Mouse (Mus musculus): ENCODE data around the gene Pecr.
A peak's percentile ranks its signal among the peaks of the same experiment; 100 is the strongest.

Pecr gene

DNA sequence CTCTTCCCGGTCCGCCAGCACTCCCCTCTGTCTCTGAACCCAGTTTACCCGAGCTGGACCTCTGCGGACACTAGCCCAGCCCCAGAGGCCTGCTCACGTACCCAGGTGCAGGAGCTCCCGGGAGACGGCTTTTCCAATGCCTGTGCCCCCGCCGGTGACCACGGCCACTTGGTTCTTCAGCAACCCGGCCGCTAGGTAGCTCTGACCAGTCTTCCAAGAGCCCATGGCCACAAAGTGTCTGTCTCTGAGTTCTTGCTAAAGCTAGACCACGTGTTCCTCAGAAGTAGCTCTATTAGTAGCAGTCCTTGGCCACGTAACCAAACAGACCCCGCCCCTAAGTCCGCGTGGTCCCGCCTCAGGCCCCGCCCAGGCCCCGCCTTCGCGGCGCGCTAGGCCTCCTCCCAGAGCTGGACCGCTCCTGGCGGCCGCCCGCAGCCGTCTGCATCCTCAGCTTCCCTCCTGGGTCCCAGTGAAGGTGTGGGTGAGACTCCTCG, at the start of gene Pecr, which contains the start of gene Tmem169:
Gene Pecr, minus strand, starts transcription at position 323 of the 494 bp plus-strand sequence.
Gene Tmem169, plus strand, starts transcription at position 378 of the 494 bp plus-strand sequence.
- DNase-seq (ENCODE audit: extremely low spot score), result peak; percentile 97

DNA sequence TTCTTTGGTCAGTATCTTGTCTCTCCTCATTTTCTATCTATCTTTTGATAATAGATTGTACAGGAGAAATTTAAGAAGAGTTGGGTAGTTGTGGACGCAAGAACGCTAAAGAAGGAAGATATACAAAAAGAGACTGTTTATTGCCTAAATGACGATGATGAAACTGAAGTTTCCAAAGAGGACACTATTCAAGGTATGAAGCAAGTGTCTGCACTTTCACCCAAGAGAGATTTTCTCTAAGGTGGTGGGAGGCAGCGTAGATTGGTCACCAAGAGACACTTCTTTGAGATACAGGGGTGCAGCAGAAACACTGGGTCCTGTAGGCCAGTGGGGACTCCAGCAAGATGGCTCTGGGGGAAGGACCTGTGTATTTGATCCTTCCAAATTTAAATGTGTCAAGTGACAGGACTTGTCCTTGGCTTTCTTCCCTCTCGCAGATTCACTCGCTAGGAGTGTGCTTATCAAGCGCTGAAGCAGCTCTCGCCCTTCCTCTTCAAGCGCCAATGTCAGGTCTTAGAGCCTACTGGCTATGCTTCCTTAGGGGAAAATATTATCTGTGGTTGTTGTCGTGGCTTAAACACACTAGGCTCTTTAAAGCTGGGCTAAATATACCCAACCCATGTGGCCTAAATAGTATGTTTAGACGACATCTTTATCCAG, 42.2 kb upstream of the Pecr start:
- DNase-seq (ENCODE audit: extremely low spot score), result no peak

DNA sequence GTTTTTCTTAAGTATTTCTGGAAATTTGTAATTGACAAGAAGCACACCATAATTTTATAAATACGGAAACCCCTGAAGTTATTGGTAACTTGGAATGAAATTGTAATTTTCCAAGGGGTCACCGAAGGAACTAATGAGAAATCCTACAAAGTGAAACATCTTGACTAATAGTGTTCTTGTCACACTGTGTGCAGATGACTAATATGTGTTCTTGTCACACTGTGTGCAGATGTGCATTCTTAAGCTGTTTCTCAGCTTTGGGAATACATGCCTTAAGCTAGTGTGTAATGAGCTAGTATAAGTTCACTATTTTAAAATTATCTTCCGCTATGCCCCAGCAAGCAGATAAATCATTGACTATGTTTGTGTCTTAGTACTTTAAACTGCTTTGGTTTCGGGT, 39.1 kb upstream of the Pecr start:
- no peak for DNase-seq (ENCODE audit: extremely low spot score)

GRCm38 (mm10) chr1:72320759-72321158, 36.6 kb upstream of the Pecr start:
- DNase-seq (ENCODE audit: extremely low spot score), result no peak

GRCm38 (mm10) chr1:72316901-72317300, 32.8 kb upstream of the Pecr start:
- no peak for DNase-seq (ENCODE audit: extremely low spot score)

DNA sequence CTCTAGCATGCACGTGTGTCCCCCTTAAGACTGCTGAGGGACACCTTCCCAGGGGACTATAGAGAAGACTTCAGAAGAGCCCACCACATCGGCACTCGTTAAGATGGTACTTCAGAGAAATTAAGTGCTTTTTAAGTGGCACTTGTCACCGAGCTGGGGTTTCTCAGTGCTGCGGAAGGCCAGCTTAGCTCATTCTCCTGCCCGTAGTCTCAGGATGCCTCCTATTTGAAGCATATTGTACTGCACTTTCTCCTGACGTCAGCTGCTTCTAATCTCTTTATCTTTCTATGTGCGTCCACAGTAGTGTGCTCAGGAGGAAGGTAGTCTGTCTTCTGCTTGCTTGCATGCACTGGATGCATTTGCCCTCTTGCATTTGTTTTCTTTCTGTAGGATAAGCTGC, 32.3 kb upstream of the Pecr start:
- DNase-seq (ENCODE audit: extremely low spot score), result no peak

- DNase-seq (ENCODE audit: extremely low spot score), result no peak
Observed at GRCm38 (mm10) chr1:72315447-72315846, 31.3 kb upstream of the Pecr start.

DNA sequence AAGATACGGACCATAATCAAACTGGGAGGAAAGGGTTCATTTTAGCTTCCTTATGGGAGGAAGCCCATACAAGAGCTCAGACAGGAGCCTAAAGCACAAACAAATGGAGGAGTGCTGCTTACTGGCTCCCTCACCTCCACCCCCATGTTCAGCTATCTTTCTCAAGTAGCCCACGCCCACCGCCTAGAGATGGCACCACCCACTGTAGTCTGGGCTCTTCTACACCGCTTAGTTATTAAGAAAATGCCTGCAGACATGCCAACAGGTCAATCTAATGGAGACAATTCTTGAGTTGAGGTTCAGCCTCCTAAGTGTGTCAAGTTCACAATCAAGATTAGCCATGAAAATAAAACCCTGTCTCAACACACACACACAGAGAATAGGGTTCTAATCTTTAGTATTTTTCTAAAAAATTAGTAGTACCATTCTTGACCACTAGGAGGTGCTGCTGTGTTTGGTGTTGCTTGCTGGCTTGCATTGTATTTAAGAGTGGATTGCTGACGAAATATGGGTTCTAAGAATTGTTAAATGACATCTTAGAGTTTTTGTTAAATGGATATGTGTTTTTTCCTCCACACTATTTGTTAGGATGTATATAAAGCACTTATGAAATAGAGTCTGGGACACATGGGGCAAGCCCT, 29.4 kb upstream of the Pecr start:
- DNase-seq (ENCODE audit: extremely low spot score), result peak; percentile 49

DNA sequence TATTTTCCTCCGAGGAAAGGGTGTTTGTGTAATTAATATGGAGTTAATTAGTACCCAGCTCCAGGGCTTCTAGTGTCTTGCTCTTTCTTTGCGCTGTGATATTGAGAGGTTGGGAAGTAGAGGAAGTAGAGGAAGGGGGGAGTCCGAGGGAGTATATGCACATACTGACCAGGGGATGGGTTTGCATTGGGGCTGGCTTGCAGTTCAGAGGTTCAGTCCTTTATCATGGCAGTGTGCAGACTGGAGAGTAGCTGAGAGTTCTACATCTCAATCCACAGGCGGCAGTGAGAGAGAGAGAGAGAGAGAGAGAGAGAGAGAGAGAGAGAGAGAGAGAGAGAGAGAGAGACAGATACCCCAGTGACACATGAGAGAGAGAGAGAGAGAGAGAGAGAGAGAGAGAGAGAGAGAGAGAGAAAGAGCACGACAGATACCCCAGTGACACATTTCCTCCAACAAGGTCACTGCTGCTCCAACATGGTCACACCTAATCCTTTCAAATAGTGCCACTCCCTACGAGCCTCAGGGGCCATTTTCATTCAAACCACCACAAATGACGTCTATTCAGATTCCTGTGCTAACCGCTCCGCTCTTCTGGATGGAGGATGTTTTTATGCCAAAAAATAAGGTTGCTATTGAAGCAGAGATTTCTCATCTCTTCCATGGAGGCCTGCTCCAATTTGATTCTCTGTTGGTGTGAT, 28.7 kb upstream of the Pecr start:
- DNase-seq (ENCODE audit: extremely low spot score), result no peak

GRCm38 (mm10) chr1:72309744-72310424, 25.8 kb upstream of the Pecr start:
- DNase-seq (ENCODE audit: extremely low spot score), result no peak

DNA sequence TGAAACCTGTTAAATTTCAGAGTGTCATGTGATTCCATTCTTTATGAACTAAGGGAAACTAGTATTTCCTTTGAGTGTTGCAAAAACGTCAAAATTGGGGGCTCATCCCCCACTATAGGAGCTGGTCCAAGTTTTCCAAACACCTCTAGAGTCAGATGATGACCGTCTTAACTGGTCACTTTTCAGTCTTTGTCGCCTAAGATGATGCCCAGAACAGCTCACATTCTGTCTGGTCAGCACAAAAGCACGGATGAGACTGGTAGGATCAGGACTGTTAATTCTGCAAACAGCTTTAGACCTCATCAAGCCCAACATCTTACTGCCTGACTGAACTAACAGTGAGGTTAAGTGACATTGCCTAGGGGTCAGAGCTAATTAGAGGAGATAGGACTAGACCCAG, 24.8 kb upstream of the Pecr start:
- DNase-seq (ENCODE audit: extremely low spot score), result no peak

- DNase-seq (ENCODE audit: extremely low spot score), result peak; percentile 93
Observed at GRCm38 (mm10) chr1:72307317-72307798, 23.2 kb upstream of the Pecr start, which contains the start of gene Xrcc5. Gene Xrcc5, plus strand, starts transcription at chr1:72307421.

DNA sequence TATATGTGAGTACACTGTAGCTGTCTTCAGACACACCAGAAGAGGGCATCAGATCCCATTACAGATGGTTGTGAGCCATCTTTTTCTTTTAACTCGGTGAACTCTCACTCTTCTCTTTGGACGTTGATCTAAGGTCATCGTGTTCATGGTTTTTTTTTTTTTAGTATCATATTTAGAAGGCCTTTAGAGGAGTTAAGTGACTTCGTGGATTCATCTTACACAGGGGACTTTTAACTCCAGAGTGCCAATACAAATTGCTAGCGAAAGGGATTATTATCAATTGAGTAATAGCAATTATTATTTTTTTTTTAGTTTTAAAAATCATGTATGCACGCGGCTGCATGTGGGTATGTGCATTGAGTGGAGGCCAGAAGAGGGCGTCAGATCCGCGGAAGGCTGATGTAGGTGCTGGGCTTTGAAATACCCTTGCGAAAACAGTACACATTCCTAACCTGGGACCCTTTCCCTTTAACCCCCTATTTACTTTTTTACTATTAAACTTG, 22.6 kb upstream of the Pecr start:
- peak; percentile 41 for DNase-seq (ENCODE audit: extremely low spot score)

DNA sequence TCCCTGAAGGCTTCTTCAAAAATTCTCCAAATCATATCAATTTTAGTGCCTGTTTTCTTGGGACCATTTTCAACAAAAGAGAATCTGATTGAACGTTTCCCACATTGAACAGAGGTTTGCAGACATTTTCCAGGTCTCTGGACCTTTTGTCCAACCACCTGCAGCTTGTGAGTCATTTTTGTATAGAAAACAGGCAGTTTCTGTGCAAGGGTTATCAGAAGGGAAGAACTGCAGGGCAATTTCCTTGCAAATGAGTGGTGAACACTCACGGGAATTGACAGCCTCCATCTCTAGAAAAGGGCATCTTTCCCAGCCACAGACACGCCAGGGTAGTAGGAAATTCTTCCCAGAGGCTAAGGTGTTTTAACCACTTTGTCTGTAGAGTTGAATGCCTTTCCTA, 22.1 kb upstream of the Pecr start:
- DNase-seq (ENCODE audit: extremely low spot score), result no peak

GRCm38 (mm10) chr1:72301845-72302244, 17.7 kb upstream of the Pecr start:
- no peak for DNase-seq (ENCODE audit: extremely low spot score)

- no peak for DNase-seq (ENCODE audit: extremely low spot score)
Observed at GRCm38 (mm10) chr1:72295746-72296145, 11.6 kb upstream of the Pecr start.

DNA sequence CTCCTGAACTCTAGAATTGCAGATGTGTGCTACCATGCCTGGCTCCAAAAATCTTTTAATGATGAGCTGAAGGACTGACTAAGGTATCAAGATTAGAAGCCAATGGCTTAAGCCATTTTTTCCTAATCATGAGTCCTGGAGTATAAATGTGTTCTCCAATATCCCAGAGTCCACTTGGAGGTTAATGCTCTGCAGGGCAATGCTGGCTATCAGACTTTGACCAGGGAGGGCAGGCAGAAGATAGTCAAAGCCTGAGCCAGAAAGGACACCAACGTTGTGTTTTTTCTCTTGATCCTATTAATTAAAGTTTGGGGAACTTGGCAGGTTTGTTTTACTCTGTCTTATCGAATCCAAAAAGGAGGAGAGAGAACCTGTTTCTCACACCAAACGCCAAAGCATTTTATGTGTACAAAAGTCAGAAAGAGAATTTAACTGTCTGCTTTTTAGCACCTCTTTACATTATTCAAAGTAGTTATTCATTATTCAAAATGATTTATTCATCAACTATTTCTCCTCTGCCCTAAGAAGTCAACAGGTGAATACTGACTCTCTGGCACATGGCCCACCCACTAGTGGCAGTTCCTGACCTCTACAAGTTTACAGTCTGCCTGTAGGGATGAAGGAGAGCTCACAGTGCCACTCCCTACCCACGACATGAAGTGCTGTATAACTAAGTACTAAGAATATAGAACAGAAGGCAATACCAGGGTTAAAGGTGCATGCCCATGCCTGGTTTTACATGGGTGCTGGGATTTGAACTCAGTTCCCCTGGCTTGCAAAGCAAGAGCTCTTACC, 10.0 kb upstream of the Pecr start:
- no peak for DNase-seq (ENCODE audit: extremely low spot score)

DNA sequence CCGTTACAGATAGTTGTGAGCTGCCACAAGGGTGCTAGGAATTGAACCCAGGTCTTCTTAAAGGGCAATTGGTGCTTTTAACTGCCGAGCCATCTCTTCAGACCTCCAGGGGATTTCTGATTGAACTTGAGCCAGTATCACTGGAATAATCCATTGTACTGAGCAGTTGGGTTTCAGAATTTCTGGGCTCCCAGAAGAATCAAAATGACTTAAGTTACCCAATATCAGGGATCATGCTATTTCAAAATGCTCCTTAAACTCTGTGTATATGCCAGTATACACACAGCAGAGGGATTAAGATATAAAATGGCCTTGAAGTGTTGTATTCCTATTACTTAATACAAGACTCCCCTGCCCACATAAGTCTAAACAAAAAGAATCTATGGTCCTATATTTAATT, 7.8 kb upstream of the Pecr start:
- DNase-seq (ENCODE audit: extremely low spot score), result no peak

DNA sequence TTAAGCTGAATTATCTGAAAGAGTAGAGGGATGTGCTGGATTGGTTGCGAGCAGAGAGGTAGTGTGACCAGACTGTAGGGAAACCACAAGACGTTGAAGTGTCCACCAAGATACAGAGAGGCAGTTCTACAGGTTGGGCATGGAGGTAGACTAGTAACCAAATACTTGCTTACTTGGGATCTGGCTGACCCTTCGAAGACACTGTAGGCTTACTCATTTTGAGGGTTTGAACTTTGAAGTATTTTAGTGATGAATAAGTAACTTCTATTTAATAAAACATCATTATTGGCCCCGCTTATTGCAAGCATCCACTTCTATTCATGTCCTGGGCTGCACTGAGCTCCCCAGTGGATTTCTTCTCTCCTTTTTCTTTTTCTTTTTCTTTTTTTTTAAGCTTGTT, 7.3 kb upstream of the Pecr start:
- no peak for DNase-seq (ENCODE audit: extremely low spot score)

GRCm38 (mm10) chr1:72290896-72291295, 6.8 kb upstream of the Pecr start:
- no peak for DNase-seq (ENCODE audit: extremely low spot score)
